Mouse (Mus musculus) MEL (cell line): ENCODE results near the gene Meiob. TPM values are rescaled to one million over a fixed set of nuclear protein-coding genes. Genes with fewer than 3 reads are reported as not detected.

Source experiments
- DNase-seq: peaks from one replicate; pipeline ENCODE4 v3.0.0; 2011; ENCODE audit warnings: low read depth, low spot score
- H3K27ac ChIP-seq: 2 replicates; pipeline ENCODE4 v1.5.1; 2012; ENCODE audit warnings: low read depth, mild to moderate bottlenecking, control low read depth, low read length, moderate library complexity; ENCODE audit not compliant: control insufficient read depth
- H3K27me3 ChIP-seq, 2 experiments: fragments of 150-350 bp in 1 of 2; sonication (generic) in 1 of 2; 2 replicates each; pipeline ENCODE4 v1.6.1; 2012; ENCODE audit warnings: low read length in 2 of 2, mild to moderate bottlenecking in 2 of 2, improper control_type of control experiment in 1 of 2, moderate library complexity in 1 of 2; ENCODE audit not compliant: insufficient read depth in 2 of 2, control insufficient read depth in 1 of 2
- H3K36me3 ChIP-seq, 2 experiments: 2 replicates each; pipeline ENCODE4 v1.6.1; 2012 to 2014; ENCODE audit warnings: low read length in 2 of 2, improper control_type of control experiment in 1 of 2, inconsistent platforms in 1 of 2, mild to moderate bottlenecking in 1 of 2; ENCODE audit not compliant: insufficient read depth in 2 of 2, control insufficient read depth in 1 of 2
- H3K4me1 ChIP-seq, 2 experiments: fragments of 150-350 bp in 1 of 2; sonication (generic) in 1 of 2; 2 replicates each; pipeline ENCODE4 v1.6.1; 2012; ENCODE audit warnings: low read length in 2 of 2, improper control_type of control experiment in 1 of 2, mild to moderate bottlenecking in 1 of 2; ENCODE audit not compliant: insufficient read depth in 2 of 2, control insufficient read depth in 1 of 2
- H3K4me3 ChIP-seq, 2 experiments: fragments of 150-350 bp in 1 of 2; sonication (generic) in 1 of 2; 2 replicates each; pipeline ENCODE4 v1.5.1; 2012; ENCODE audit warnings: low read depth in 2 of 2, low read length in 2 of 2, mild to moderate bottlenecking in 2 of 2, moderate library complexity in 2 of 2, control low read depth in 1 of 2, improper control_type of control experiment in 1 of 2; ENCODE audit not compliant: control insufficient read depth in 1 of 2, insufficient read depth in 1 of 2
- H3K79me2 ChIP-seq: 2 replicates; pipeline ENCODE4 v1.6.1; 2012; ENCODE audit warnings: mild to moderate bottlenecking, low read length, moderate library complexity; ENCODE audit not compliant: control insufficient read depth, poor library complexity, insufficient read depth
- H3K9ac ChIP-seq: 2 replicates; pipeline ENCODE4 v1.6.1; 2012; ENCODE audit warnings: low read depth, mild to moderate bottlenecking, control low read depth, low read length, moderate library complexity; ENCODE audit not compliant: control insufficient read depth, poor library complexity, severe bottlenecking
- H3K9me3 ChIP-seq: fragments of 150-350 bp; sonication (generic); replicated peaks from 2 replicates; pipeline ENCODE4 v1.6.1; 2012; ENCODE audit warnings: mild to moderate bottlenecking, low read length, improper control_type of control experiment, moderate library complexity; ENCODE audit not compliant: insufficient read depth
- CHD1 ChIP-seq: IDR thresholded peaks from 2 replicates; pipeline ENCODE4 v1.6.1; 2012; ENCODE audit warnings: low read depth, mild to moderate bottlenecking, inconsistent platforms, low read length, improper control_type of control experiment
- CHD2 ChIP-seq: IDR thresholded peaks from 2 replicates; pipeline ENCODE4 v1.6.1; 2011; ENCODE audit warnings: low read length, improper control_type of control experiment
- E2F4 ChIP-seq: IDR thresholded peaks from 2 replicates; pipeline ENCODE4 v1.6.1; 2011; ENCODE audit warnings: low read depth, low read length, improper control_type of control experiment, borderline replicate concordance
- ETS1 ChIP-seq: IDR thresholded peaks from 2 replicates; pipeline ENCODE4 v1.6.1; 2012; ENCODE audit warnings: low read depth, mild to moderate bottlenecking, inconsistent platforms, low read length, improper control_type of control experiment, moderate library complexity
- GABPA ChIP-seq: IDR thresholded peaks from 2 replicates; pipeline ENCODE4 v1.6.1; 2012; ENCODE audit warnings: low read depth, mild to moderate bottlenecking, inconsistent platforms, low read length, improper control_type of control experiment, moderate library complexity
- GATA1 ChIP-seq: IDR thresholded peaks from 2 replicates; pipeline ENCODE4 v1.6.1; 2011; ENCODE audit warnings: low read depth, low read length, improper control_type of control experiment
- JUND ChIP-seq: IDR thresholded peaks from 2 replicates; pipeline ENCODE4 v1.6.1; 2011; ENCODE audit warnings: low read depth, mild to moderate bottlenecking, improper control_type of control experiment, low read length
- KAT2A ChIP-seq: conservative IDR thresholded peaks from 2 replicates; pipeline ENCODE4 v1.6.1; 2012; ENCODE audit warnings: low read depth, low read length, improper control_type of control experiment, inconsistent platforms
- MAFK ChIP-seq: IDR thresholded peaks from 2 replicates; pipeline ENCODE4 v1.6.1; 2011; ENCODE audit warnings: low read depth, mild to moderate bottlenecking, low read length, improper control_type of control experiment, borderline replicate concordance
- MAX ChIP-seq: IDR thresholded peaks from 2 replicates; pipeline ENCODE4 v1.6.1; 2011; ENCODE audit warnings: low read length, improper control_type of control experiment
- MEF2A ChIP-seq: IDR thresholded peaks from 2 replicates; pipeline ENCODE4 v1.6.1; 2014; ENCODE audit warnings: low read depth, mild to moderate bottlenecking, inconsistent platforms, low read length, improper control_type of control experiment; ENCODE audit not compliant: poor library complexity, insufficient replicate concordance, severe bottlenecking; ENCODE audit errors: extremely low read depth
- MXI1 ChIP-seq: IDR thresholded peaks from 2 replicates; pipeline ENCODE4 v1.6.1; 2011; ENCODE audit warnings: mild to moderate bottlenecking, low read depth, low read length, improper control_type of control experiment
- MYB ChIP-seq: IDR thresholded peaks from 2 replicates; pipeline ENCODE4 v1.6.1; 2011; ENCODE audit warnings: mild to moderate bottlenecking, low read depth, low read length, improper control_type of control experiment
- NELFE ChIP-seq: IDR thresholded peaks from 2 replicates; pipeline ENCODE4 v1.6.1; 2011; ENCODE audit warnings: low read depth, low read length, improper control_type of control experiment
- POLR2AphosphoS5 ChIP-seq: IDR thresholded peaks from 2 replicates; pipeline ENCODE4 v1.6.1; 2012; ENCODE audit warnings: low read depth, borderline replicate concordance, mild to moderate bottlenecking, inconsistent platforms, low read length, moderate library complexity, mixed read lengths
- RAD21 ChIP-seq: IDR thresholded peaks from 2 replicates; pipeline ENCODE4 v1.6.1; 2011; ENCODE audit warnings: mild to moderate bottlenecking, low read depth, low read length, improper control_type of control experiment
- SIN3A ChIP-seq: IDR thresholded peaks from 2 replicates; pipeline ENCODE4 v1.6.1; 2012; ENCODE audit warnings: low read length, improper control_type of control experiment, inconsistent platforms
- SMC3 ChIP-seq: IDR thresholded peaks from 2 replicates; pipeline ENCODE4 v1.6.1; 2011; ENCODE audit warnings: low read depth, low read length, improper control_type of control experiment
- TAL1 ChIP-seq: IDR thresholded peaks from 2 replicates; pipeline ENCODE4 v1.6.1; 2012; ENCODE audit warnings: mild to moderate bottlenecking, inconsistent platforms, low read length, moderate library complexity, mixed read lengths
- TCF12 ChIP-seq: IDR thresholded peaks from 2 replicates; pipeline ENCODE4 v1.6.1; 2014; ENCODE audit warnings: low read depth, mild to moderate bottlenecking, inconsistent platforms, low read length, improper control_type of control experiment, moderate library complexity
- UBTF ChIP-seq: IDR thresholded peaks from 2 replicates; pipeline ENCODE4 v1.6.1; 2012; ENCODE audit warnings: low read depth, mild to moderate bottlenecking, inconsistent platforms, low read length, improper control_type of control experiment, moderate library complexity, borderline replicate concordance; ENCODE audit not compliant: insufficient read depth
- USF1 ChIP-seq: IDR thresholded peaks from 2 replicates; pipeline ENCODE4 v1.6.1; 2014; ENCODE audit warnings: low read depth, mild to moderate bottlenecking, inconsistent platforms, low read length, improper control_type of control experiment, moderate library complexity
- USF2 ChIP-seq, 2 experiments: IDR thresholded peaks; 2 replicates each; pipeline ENCODE4 v1.6.1; 2011 to 2012; ENCODE audit warnings: improper control_type of control experiment in 2 of 2, low read length in 2 of 2, borderline replicate concordance in 1 of 2, inconsistent platforms in 1 of 2, low read depth in 1 of 2, mild to moderate bottlenecking in 1 of 2; ENCODE audit not compliant: insufficient read depth in 1 of 2
- ZKSCAN1 ChIP-seq: IDR thresholded peaks from 2 replicates; pipeline ENCODE4 v1.6.1; 2012; ENCODE audit warnings: low read depth, mild to moderate bottlenecking, inconsistent platforms, low read length, improper control_type of control experiment, moderate library complexity
- ZNF384 ChIP-seq: IDR thresholded peaks from 2 replicates; pipeline ENCODE4 v1.6.1; 2012; ENCODE audit warnings: low read depth, mild to moderate bottlenecking, inconsistent platforms, low read length, improper control_type of control experiment
- polyA plus RNA-seq, 2 experiments: library from polyadenylated mRNA; stranded (reverse) in 1 of 2; unstranded in 1 of 2; fragments of >175 nt in 1 of 2; fragments of >200 nt in 1 of 2; gene quantifications; 2 replicates each; pipeline versions ENCODE4 v1.2.1 to v1.2.4; 2012; ENCODE audit warnings: low replicate concordance in 2 of 2, low read depth in 1 of 2; ENCODE audit not compliant: insufficient read length in 2 of 2, insufficient read depth in 1 of 2, missing spikeins in 1 of 2
- total RNA-seq: library from RNA; depleted of rRNA; stranded (reverse); fragments of 300-350 nt; gene quantifications from 2 replicates; pipeline ENCODE4 v1.2.3, GENCODE M21; 2012

The Meiob gene
- total and polyA plus RNA-seq, 3 experiments: 0.11 to 0.15 TPM; not detected in 1

- Histone ChIP-seq H3K4me3 (no peak overlapping the region), H3K79me2 (peaks cover 3% of the 10 kb centered on the region; the same call in 1 of the 2 replicates), H3K27me3 (peaks cover 0 to 4% of the 10 kb centered on the region in 2 experiments; a peak in 2 of 4 replicates), H3K27ac (no peak overlapping the region), H3K9me3 (no peaks in the 10 kb centered on the region), H3K9ac (no peak overlapping the region), H3K36me3 (peaks cover 0 to 13% of the 10 kb centered on the region in 2 experiments; a peak in 2 of 4 replicates), H3K4me1 (peaks cover 0 to 15% of the 10 kb centered on the region in 2 experiments; a peak in 2 of 4 replicates)
- DNase-seq: no peak
- TF ChIP-seq RAD21: no peak
- no peak for TF ChIP-seq UBTF
- no peak for TF ChIP-seq CHD1
- no peak for TF ChIP-seq MYB
- TF ChIP-seq SIN3A: no peak
- no peak for TF ChIP-seq USF2 (IDR thresholded peaks at IDR 0.05; ENCODE audit: borderline replicate concordance in 1 of 2, insufficient read depth in 1 of 2, low read depth in 1 of 2, low read length in 2 of 2)
- no peak for TF ChIP-seq ZNF384
- no peak for TF ChIP-seq TAL1
These were observed 43.3 kb downstream of the Meiob start for GRCm38 (mm10) chr17:24847386-24847785.

- Histone ChIP-seq H3K9ac (peak overlapping the region; percentile 6), H3K4me1 (peaks cover 0 to 15% of the 10 kb centered on the region in 2 experiments; a peak in 2 of 4 replicates)
These were observed 44.5 kb downstream of the Meiob start for GRCm38 (mm10) chr17:24848600-24849031.

GRCm38 (mm10) chr17:24849733-24850064, 45.6 kb downstream of the Meiob start:
- Histone ChIP-seq H3K9ac (peak overlapping the region; percentile 67), H3K4me1 (peaks cover 0 to 15% of the 10 kb centered on the region in 2 experiments; a peak in 2 of 4 replicates), H3K36me3 (peaks cover 0 to 13% of the 10 kb centered on the region in 2 experiments; a peak in 2 of 4 replicates), H3K27me3 (no peaks in the 10 kb centered on the region), H3K79me2 (peaks cover 3% of the 10 kb centered on the region; the same call in 1 of the 2 replicates), H3K27ac (peak overlapping the region; percentile 63), H3K9me3 (no peaks in the 10 kb centered on the region), H3K4me3 (peak overlapping the region; percentile 64 to 81)
- DNase-seq: no peak
- TF ChIP-seq NELFE (no peak), MEF2A (no peak), JUND (no peak), SMC3 (no peak), CHD2 (no peak), UBTF (0 out of 2 replicates have a peak, but pooled peaks have one; percentile 44), GABPA (no peak), ZKSCAN1 (no peak), SIN3A (peak; percentile 80), MAFK (no peak), ZNF384 (no peak), MAX (peak; percentile 73), ETS1 (no peak), TCF12 (no peak), USF1 (no peak), GATA1 (no peak), E2F4 (no peak), KAT2A (no peak), POLR2AphosphoS5 (0 out of 2 replicates have a peak, but pooled peaks have one; percentile 15)

More at GRCm38 (mm10) chr17:24848600-24849031, 44.5 kb downstream of the Meiob start:
- TF ChIP-seq SMC3 (no peak), MXI1 (peak; percentile 43; the same call in 1 of the 2 replicates), GATA1 (peak; percentile 34; the same call in 1 of the 2 replicates)
- Histone ChIP-seq H3K4me3 (peak overlapping the region in 1 of 2 experiments; percentile 81; a peak in 2 of 4 replicates), H3K27me3 (no peaks in the 10 kb centered on the region), H3K9me3 (no peaks in the 10 kb centered on the region), H3K79me2 (peaks cover 3% of the 10 kb centered on the region; the same call in 1 of the 2 replicates), H3K27ac (peak overlapping the region; percentile 52), H3K36me3 (peaks cover 0 to 13% of the 10 kb centered on the region in 2 experiments; a peak in 2 of 4 replicates)
- DNase-seq: peak; percentile 59
